Mouse (Mus musculus) erythroblast, embryonic 14.5 days (primary cell): ENCODE results near the gene Nek6.

Source experiments
- GATA1 ChIP-seq: IDR thresholded peaks from 2 replicates; pipeline ENCODE4 v1.6.1; 2012; ENCODE audit warnings: low read length, inconsistent platforms, mixed read lengths
- TAL1 ChIP-seq: IDR thresholded peaks from 3 replicates; pipeline ENCODE4 v1.6.1; 2012; ENCODE audit warnings: low read length, inconsistent platforms, mixed read lengths

- TF ChIP-seq GATA1, result no peak
- no peak for TF ChIP-seq TAL1
These were observed 104.6 kb downstream of the Nek6 start for GRCm38 (mm10) chr2:38616072-38616471.
